Mouse (Mus musculus) intestine, postnatal 0 days (tissue): ENCODE data around the gene Tsen2. TPM values are rescaled to one million over a fixed set of nuclear protein-coding genes. Genes with fewer than 3 reads are reported as not detected.

ENCODE experiments used
- ATAC-seq: fragments of 200-750 bp; cut with Nextera tagmentation; 2 replicates; pipeline ENCODE4 v1.8.0; 2017; ENCODE audit warnings: mild to moderate bottlenecking, moderate TSS enrichment, moderate library complexity
- H3K27ac ChIP-seq: fragments of 300-500 bp; sonication (generic); 2 replicates; pipeline ENCODE4 v1.5.1; 2014; ENCODE audit warnings: mild to moderate bottlenecking, low read depth, low read length, moderate library complexity
- H3K27me3 ChIP-seq: fragments of 300-500 bp; sonication (generic); replicated peaks from 2 replicates; pipeline ENCODE4 v1.6.1; 2014; ENCODE audit warnings: low read length, mixed read lengths; ENCODE audit not compliant: control insufficient read depth, insufficient read depth
- H3K36me3 ChIP-seq: fragments of 300-500 bp; sonication (generic); 2 replicates; pipeline ENCODE4 v1.6.1; 2014; ENCODE audit warnings: mild to moderate bottlenecking, moderate library complexity; ENCODE audit not compliant: control insufficient read depth, insufficient read depth
- H3K4me1 ChIP-seq: fragments of 300-500 bp; sonication (generic); replicated peaks from 2 replicates; pipeline ENCODE4 v1.6.1; 2014; ENCODE audit warnings: antibody characterized with exemption, low read length, mixed read lengths; ENCODE audit not compliant: control insufficient read depth, insufficient read depth
- H3K4me2 ChIP-seq: fragments of 300-500 bp; sonication (generic); replicated peaks from 2 replicates; pipeline ENCODE4 v1.6.1; 2014; ENCODE audit warnings: low read depth, mild to moderate bottlenecking, moderate library complexity
- H3K4me3 ChIP-seq: fragments of 300-500 bp; sonication (generic); 2 replicates; pipeline ENCODE4 v1.5.1; 2014; ENCODE audit warnings: low read depth, low read length
- H3K9ac ChIP-seq: fragments of 300-500 bp; sonication (generic); 2 replicates; pipeline ENCODE4 v1.6.1; 2014; ENCODE audit warnings: mild to moderate bottlenecking, low read depth, low read length
- H3K9me3 ChIP-seq: fragments of 300-500 bp; sonication (generic); 2 replicates; pipeline ENCODE4 v1.6.1; 2016; ENCODE audit warnings: mixed run types; ENCODE audit not compliant: control insufficient read depth
- CTCF ChIP-seq: sonication (generic); IDR thresholded peaks from 2 replicates; pipeline ENCODE4 v1.5.1; 2016; ENCODE audit warnings: low read depth, mild to moderate bottlenecking, control low read depth, antibody characterized with exemption, moderate library complexity
- WGBS: fragments of 180-500 bp; shearing (Covaris S2); extraction: QIAGEN DNeasy Blood & Tissue Kit; methylation state at CpG from one replicate; pipeline ENCODE4 v1.1.7; 2014; 5-methylcytosine and 5-hydroxymethylcytosine counted together
- polyA plus RNA-seq: library from polyadenylated mRNA; unstranded; fragments of >200 nt; fragmentation: Nextera tagmentation; extraction: Ambion mirVana; gene quantifications from 2 replicates; pipeline ENCODE4 v1.2.1, GENCODE M21; 2015

Tsen2 gene
- polyA plus RNA-seq, 1 experiment from 2014 or later, result 6.3 TPM

- no peaks in the 10 kb centered on the region for H3K9me3 ChIP-seq
- peaks cover 85% of the 10 kb centered on the region for H3K36me3 ChIP-seq
- no peak overlapping the region for H3K4me3 ChIP-seq
- no peak overlapping the region for H3K27ac ChIP-seq
- no peaks in the 10 kb centered on the region for H3K27me3 ChIP-seq
- H3K4me2 ChIP-seq, result no peak overlapping the region
- no peak for ATAC-seq
- H3K4me1 ChIP-seq, result no peaks in the 10 kb centered on the region
- no peak overlapping the region for H3K9ac ChIP-seq
- TF ChIP-seq CTCF, result no peak
Measured at GRCm38 (mm10) chr6:115613793-115614192, 69.3 kb downstream of the Tsen2 start.

GRCm38 (mm10) chr6:115615983-115616382, 71.5 kb downstream of the Tsen2 start:
- Histone ChIP-seq H3K4me1 (no peaks in the 10 kb centered on the region), H3K27ac (no peak overlapping the region), H3K9me3 (no peaks in the 10 kb centered on the region), H3K36me3 (peaks cover 92% of the 10 kb centered on the region), H3K9ac (no peak overlapping the region), H3K27me3 (no peaks in the 10 kb centered on the region), H3K4me3 (no peak overlapping the region), H3K4me2 (no peak overlapping the region)
- WGBS, result 75% methylated on average over 3 of the region's 3 CpGs
- ATAC-seq, result 0 out of 2 replicates have a peak, but pooled peaks have one; percentile 1
- peak; percentile 16; the same call in 1 of the 2 replicates for TF ChIP-seq CTCF

GRCm38 (mm10) chr6:115619818-115620217, 75.4 kb downstream of the Tsen2 start:
- WGBS, result 79% methylated on average over 10 of the region's 10 CpGs
- Histone ChIP-seq H3K4me1 (no peaks in the 10 kb centered on the region), H3K9ac (no peak overlapping the region), H3K27ac (no peak overlapping the region), H3K4me2 (no peak overlapping the region), H3K27me3 (no peaks in the 10 kb centered on the region), H3K4me3 (no peak overlapping the region), H3K9me3 (no peaks in the 10 kb centered on the region), H3K36me3 (peaks cover 95% of the 10 kb centered on the region)
- TF ChIP-seq CTCF, result no peak
- no peak for ATAC-seq

- Histone ChIP-seq H3K4me1 (no peaks in the 10 kb centered on the region), H3K9me3 (no peaks in the 10 kb centered on the region), H3K9ac (no peak overlapping the region), H3K27me3 (no peaks in the 10 kb centered on the region), H3K4me3 (no peak overlapping the region), H3K27ac (no peak overlapping the region), H3K4me2 (no peak overlapping the region), H3K36me3 (peaks cover 94% of the 10 kb centered on the region)
- ATAC-seq, result no peak
- no peak for TF ChIP-seq CTCF
- 68% methylated on average over 1 of the region's 1 CpGs for WGBS
Measured at GRCm38 (mm10) chr6:115620942-115621341, 76.5 kb downstream of the Tsen2 start.

GRCm38 (mm10) chr6:115626121-115626520, 81.7 kb downstream of the Tsen2 start:
- Histone ChIP-seq H3K9ac (no peak overlapping the region), H3K4me3 (no peak overlapping the region), H3K36me3 (peaks cover 79% of the 10 kb centered on the region), H3K27me3 (no peaks in the 10 kb centered on the region), H3K27ac (no peak overlapping the region), H3K4me1 (no peaks in the 10 kb centered on the region), H3K9me3 (no peaks in the 10 kb centered on the region), H3K4me2 (no peak overlapping the region)
- 91% methylated on average over 5 of the region's 5 CpGs for WGBS
- no peak for TF ChIP-seq CTCF
- no peak for ATAC-seq

Other genes starting within 250 kb of the Tsen2 start
- 17.8 and 20.5 TPM in 2 replicates for gene Pparg, start 183.7 kb upstream of the Tsen2 start, polyA plus RNA-seq
- 107 and 108 TPM in 2 replicates for gene Mkrn2os, start 47.9 kb downstream of the Tsen2 start, polyA plus RNA-seq
- 13.4 and 14.5 TPM in 2 replicates for gene Mkrn2, start 57.2 kb downstream of the Tsen2 start, polyA plus RNA-seq
- 64.9 and 66.4 TPM in 2 replicates for gene Raf1, start 132.0 kb downstream of the Tsen2 start, polyA plus RNA-seq
- gene Tmem40, start 217.7 kb downstream of the Tsen2 start, polyA plus RNA-seq, result 0.17 and 0.43 TPM in 2 replicates
- 2.2 and 2.4 TPM in 2 replicates for gene Cand2, start 229.9 kb downstream of the Tsen2 start, polyA plus RNA-seq